Mouse (Mus musculus) MEL (cell line): Measurements from ENCODE around the gene Bmp2k. TPM values are rescaled to one million over a fixed set of nuclear protein-coding genes. Genes with fewer than 3 reads are reported as not detected.
A peak's percentile ranks its signal among the peaks of the same experiment; 100 is the strongest.

Experiments used
- DNase-seq: peaks from one replicate; pipeline ENCODE4 v3.0.0; 2011; ENCODE audit warnings: low read depth, low spot score
- H3K27ac ChIP-seq: 2 replicates; pipeline ENCODE4 v1.5.1; 2012; ENCODE audit warnings: low read depth, mild to moderate bottlenecking, control low read depth, low read length, moderate library complexity; ENCODE audit not compliant: control insufficient read depth
- H3K27me3 ChIP-seq, 2 experiments: fragments of 150-350 bp in 1 of 2; sonication (generic) in 1 of 2; 2 replicates each; pipeline ENCODE4 v1.6.1; 2012; ENCODE audit warnings: low read length in 2 of 2, mild to moderate bottlenecking in 2 of 2, improper control_type of control experiment in 1 of 2, moderate library complexity in 1 of 2; ENCODE audit not compliant: insufficient read depth in 2 of 2, control insufficient read depth in 1 of 2
- H3K36me3 ChIP-seq, 2 experiments: 2 replicates each; pipeline ENCODE4 v1.6.1; 2012 to 2014; ENCODE audit warnings: low read length in 2 of 2, improper control_type of control experiment in 1 of 2, inconsistent platforms in 1 of 2, mild to moderate bottlenecking in 1 of 2; ENCODE audit not compliant: insufficient read depth in 2 of 2, control insufficient read depth in 1 of 2
- H3K4me1 ChIP-seq, 2 experiments: fragments of 150-350 bp in 1 of 2; sonication (generic) in 1 of 2; 2 replicates each; pipeline ENCODE4 v1.6.1; 2012; ENCODE audit warnings: low read length in 2 of 2, improper control_type of control experiment in 1 of 2, mild to moderate bottlenecking in 1 of 2; ENCODE audit not compliant: insufficient read depth in 2 of 2, control insufficient read depth in 1 of 2
- H3K4me3 ChIP-seq, 2 experiments: fragments of 150-350 bp in 1 of 2; sonication (generic) in 1 of 2; 2 replicates each; pipeline ENCODE4 v1.5.1; 2012; ENCODE audit warnings: low read depth in 2 of 2, low read length in 2 of 2, mild to moderate bottlenecking in 2 of 2, moderate library complexity in 2 of 2, control low read depth in 1 of 2, improper control_type of control experiment in 1 of 2; ENCODE audit not compliant: control insufficient read depth in 1 of 2, insufficient read depth in 1 of 2
- H3K79me2 ChIP-seq: 2 replicates; pipeline ENCODE4 v1.6.1; 2012; ENCODE audit warnings: mild to moderate bottlenecking, low read length, moderate library complexity; ENCODE audit not compliant: control insufficient read depth, poor library complexity, insufficient read depth
- H3K9ac ChIP-seq: 2 replicates; pipeline ENCODE4 v1.6.1; 2012; ENCODE audit warnings: low read depth, mild to moderate bottlenecking, control low read depth, low read length, moderate library complexity; ENCODE audit not compliant: control insufficient read depth, poor library complexity, severe bottlenecking
- H3K9me3 ChIP-seq: fragments of 150-350 bp; sonication (generic); replicated peaks from 2 replicates; pipeline ENCODE4 v1.6.1; 2012; ENCODE audit warnings: mild to moderate bottlenecking, low read length, improper control_type of control experiment, moderate library complexity; ENCODE audit not compliant: insufficient read depth
- BHLHE40 ChIP-seq: IDR thresholded peaks from 2 replicates; pipeline ENCODE4 v1.6.1; 2012; ENCODE audit warnings: low read depth, mild to moderate bottlenecking, inconsistent platforms, low read length, improper control_type of control experiment, borderline replicate concordance
- CHD1 ChIP-seq: IDR thresholded peaks from 2 replicates; pipeline ENCODE4 v1.6.1; 2012; ENCODE audit warnings: low read depth, mild to moderate bottlenecking, inconsistent platforms, low read length, improper control_type of control experiment
- CHD2 ChIP-seq: IDR thresholded peaks from 2 replicates; pipeline ENCODE4 v1.6.1; 2011; ENCODE audit warnings: low read length, improper control_type of control experiment
- GABPA ChIP-seq: IDR thresholded peaks from 2 replicates; pipeline ENCODE4 v1.6.1; 2012; ENCODE audit warnings: low read depth, mild to moderate bottlenecking, inconsistent platforms, low read length, improper control_type of control experiment, moderate library complexity
- HCFC1 ChIP-seq: IDR thresholded peaks from 2 replicates; pipeline ENCODE4 v1.6.1; 2012; ENCODE audit warnings: low read depth, mild to moderate bottlenecking, inconsistent platforms, low read length, improper control_type of control experiment, moderate library complexity
- JUND ChIP-seq: IDR thresholded peaks from 2 replicates; pipeline ENCODE4 v1.6.1; 2011; ENCODE audit warnings: low read depth, mild to moderate bottlenecking, improper control_type of control experiment, low read length
- KAT2A ChIP-seq: conservative IDR thresholded peaks from 2 replicates; pipeline ENCODE4 v1.6.1; 2012; ENCODE audit warnings: low read depth, low read length, improper control_type of control experiment, inconsistent platforms
- MAX ChIP-seq: IDR thresholded peaks from 2 replicates; pipeline ENCODE4 v1.6.1; 2011; ENCODE audit warnings: low read length, improper control_type of control experiment
- MAZ ChIP-seq: IDR thresholded peaks from 2 replicates; pipeline ENCODE4 v1.6.1; 2012; ENCODE audit warnings: low read depth, mild to moderate bottlenecking, inconsistent platforms, low read length, improper control_type of control experiment
- POLR2A ChIP-seq, 2 experiments: IDR thresholded peaks; 2 replicates each; pipeline ENCODE4 v1.6.1; 2011 to 2012; ENCODE audit warnings: low read length in 2 of 2, mild to moderate bottlenecking in 2 of 2, control low read depth in 1 of 2, improper control_type of control experiment in 1 of 2, low read depth in 1 of 2, moderate library complexity in 1 of 2; ENCODE audit not compliant: control insufficient read depth in 1 of 2, insufficient read depth in 1 of 2, poor library complexity in 1 of 2
- POLR2AphosphoS5 ChIP-seq: IDR thresholded peaks from 2 replicates; pipeline ENCODE4 v1.6.1; 2012; ENCODE audit warnings: low read depth, borderline replicate concordance, mild to moderate bottlenecking, inconsistent platforms, low read length, moderate library complexity, mixed read lengths
- RCOR1 ChIP-seq: IDR thresholded peaks from 2 replicates; pipeline ENCODE4 v1.6.1; 2012; ENCODE audit warnings: low read depth, mild to moderate bottlenecking, inconsistent platforms, low read length, improper control_type of control experiment
- SIN3A ChIP-seq: IDR thresholded peaks from 2 replicates; pipeline ENCODE4 v1.6.1; 2012; ENCODE audit warnings: low read length, improper control_type of control experiment, inconsistent platforms
- SMC3 ChIP-seq: IDR thresholded peaks from 2 replicates; pipeline ENCODE4 v1.6.1; 2011; ENCODE audit warnings: low read depth, low read length, improper control_type of control experiment
- UBTF ChIP-seq: IDR thresholded peaks from 2 replicates; pipeline ENCODE4 v1.6.1; 2012; ENCODE audit warnings: low read depth, mild to moderate bottlenecking, inconsistent platforms, low read length, improper control_type of control experiment, moderate library complexity, borderline replicate concordance; ENCODE audit not compliant: insufficient read depth
- ZC3H11A ChIP-seq: IDR thresholded peaks from 2 replicates; pipeline ENCODE4 v1.6.1; 2012; ENCODE audit warnings: low read depth, mild to moderate bottlenecking, inconsistent platforms, low read length, improper control_type of control experiment
- ZKSCAN1 ChIP-seq: IDR thresholded peaks from 2 replicates; pipeline ENCODE4 v1.6.1; 2012; ENCODE audit warnings: low read depth, mild to moderate bottlenecking, inconsistent platforms, low read length, improper control_type of control experiment, moderate library complexity
- ZNF384 ChIP-seq: IDR thresholded peaks from 2 replicates; pipeline ENCODE4 v1.6.1; 2012; ENCODE audit warnings: low read depth, mild to moderate bottlenecking, inconsistent platforms, low read length, improper control_type of control experiment
- polyA plus RNA-seq, 2 experiments: library from polyadenylated mRNA; stranded (reverse) in 1 of 2; unstranded in 1 of 2; fragments of >175 nt in 1 of 2; fragments of >200 nt in 1 of 2; gene quantifications; 2 replicates each; pipeline versions ENCODE4 v1.2.1 to v1.2.4; 2012; ENCODE audit warnings: low replicate concordance in 2 of 2, low read depth in 1 of 2; ENCODE audit not compliant: insufficient read length in 2 of 2, insufficient read depth in 1 of 2, missing spikeins in 1 of 2
- total RNA-seq: library from RNA; depleted of rRNA; stranded (reverse); fragments of 300-350 nt; gene quantifications from 2 replicates; pipeline ENCODE4 v1.2.3, GENCODE M21; 2012

The Bmp2k gene
- total and polyA plus RNA-seq, 3 experiments = 10.8 to 16.3 TPM; not detected in 1

DNA sequence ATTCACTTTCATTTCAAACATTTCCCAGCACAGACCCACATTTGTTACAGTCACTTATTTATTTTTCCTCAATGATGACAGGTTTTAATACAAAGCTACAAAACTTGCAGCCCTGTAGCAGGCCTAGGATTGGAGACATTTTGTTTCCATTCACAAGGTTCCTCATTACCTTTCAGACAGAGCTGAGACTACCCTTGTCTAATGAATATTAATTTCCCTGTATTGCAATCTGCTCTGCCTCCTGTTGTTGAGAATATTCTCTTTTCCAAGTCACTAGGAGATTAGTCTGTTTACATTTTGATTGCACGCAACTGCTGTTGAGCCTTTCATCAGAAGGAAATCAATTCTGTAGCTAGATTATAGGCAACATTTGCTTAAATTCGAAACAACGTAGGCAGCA is 22.4 kb upstream of the Bmp2k start:
- Histone ChIP-seq H3K4me1 (peaks cover 2 to 13% of the 10 kb centered on the region in 2 experiments), H3K79me2 (no peaks in the 10 kb centered on the region), H3K27ac (no peak overlapping the region), H3K36me3 (peaks cover 0 to 10% of the 10 kb centered on the region in 2 experiments; a peak in 2 of 4 replicates), H3K9ac (no peak overlapping the region)
- no peak for DNase-seq
- TF ChIP-seq RCOR1 (no peak), GABPA (no peak), ZC3H11A (no peak)
- TF ChIP-seq, all 39 proteins: peak for 0
- Histone ChIP-seq H3K27me3 (no peaks in the 10 kb centered on the region), H3K9me3 (no peaks in the 10 kb centered on the region), H3K4me3 (no peak overlapping the region)

DNA sequence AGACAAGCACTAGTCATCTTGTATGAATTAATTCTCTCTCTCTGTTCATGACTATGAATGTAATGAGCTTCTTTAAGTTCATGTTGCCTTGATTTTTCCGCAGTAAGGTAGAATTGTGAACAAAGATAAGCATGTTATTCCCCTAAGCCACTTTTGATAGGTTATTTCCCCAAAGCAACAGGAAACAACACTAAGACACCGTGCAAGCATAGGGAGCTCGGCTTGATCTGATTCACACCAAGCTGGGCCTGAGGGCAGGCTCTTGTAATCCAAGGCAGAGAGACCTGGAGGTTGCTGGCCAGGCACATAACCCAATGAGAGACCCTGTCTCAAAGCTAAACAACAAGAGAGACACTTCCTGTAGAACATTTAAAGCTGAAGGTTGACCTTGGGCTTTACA is 21.3 kb upstream of the Bmp2k start:
- Histone ChIP-seq H3K27ac (no peak overlapping the region), H3K36me3 (peaks cover 0 to 7% of the 10 kb centered on the region in 2 experiments; a peak in 2 of 4 replicates), H3K27me3 (no peaks in the 10 kb centered on the region), H3K79me2 (no peaks in the 10 kb centered on the region), H3K9me3 (no peaks in the 10 kb centered on the region), H3K4me3 (no peak overlapping the region), H3K9ac (no peak overlapping the region), H3K4me1 (peaks cover 0 to 13% of the 10 kb centered on the region in 2 experiments; a peak in 2 of 4 replicates)
- no peak for DNase-seq
- TF ChIP-seq MAZ (no peak), MAX (no peak), CHD1 (no peak)
- TF ChIP-seq, all 39 proteins: peak for 0

DNA sequence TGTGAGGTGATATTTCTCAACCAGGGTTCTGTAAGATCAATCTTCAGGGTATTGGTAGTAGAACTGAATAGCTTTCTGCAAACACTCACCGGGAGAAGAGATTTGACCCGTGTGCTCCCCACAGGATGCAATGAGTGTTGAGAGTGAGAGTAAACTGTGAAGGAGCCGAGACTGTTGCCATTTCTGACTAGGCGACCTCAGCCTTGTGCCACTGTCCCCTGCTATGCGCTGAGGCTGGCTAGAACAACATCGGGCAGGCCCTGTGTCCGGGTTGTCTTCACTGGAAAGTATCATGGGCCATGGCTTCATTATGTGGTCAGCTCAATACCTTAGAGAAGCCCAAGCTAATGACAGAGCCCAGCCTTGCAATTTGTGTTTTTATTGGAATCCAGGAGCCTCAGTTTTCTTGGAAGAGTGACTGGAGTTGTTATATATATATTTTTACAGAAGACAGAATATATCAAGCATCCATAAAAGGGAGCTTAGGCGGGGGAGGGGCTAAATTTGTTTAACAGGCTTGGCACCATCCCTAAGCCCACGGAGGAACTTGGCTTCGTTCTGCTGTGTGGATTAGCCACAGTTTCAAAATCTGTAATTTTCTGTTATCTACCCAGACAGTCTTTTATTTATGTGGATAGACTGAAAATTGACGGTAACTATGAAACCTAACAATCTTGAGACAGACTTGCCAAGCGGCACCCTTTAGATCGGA is 18.0 kb upstream of the Bmp2k start:
- TF ChIP-seq SIN3A (no peak), CHD1 (no peak), SMC3 (no peak), RCOR1 (no peak), MAX (no peak), ZNF384 (no peak), POLR2A (IDR thresholded peaks at IDR 0.05; ENCODE audit: control insufficient read depth in 1 of 2, insufficient read depth in 1 of 2, low read depth in 1 of 2, low read length in 2 of 2, poor library complexity in 1 of 2) (no peak), KAT2A (no peak), ZKSCAN1 (no peak), HCFC1 (no peak), UBTF (no peak), CHD2 (no peak), POLR2AphosphoS5 (no peak), JUND (no peak), BHLHE40 (no peak)
- TF ChIP-seq, all 39 proteins: peak for 0
- Histone ChIP-seq H3K27ac (peak overlapping the region; percentile 19; the same call in 1 of the 2 replicates), H3K4me3 (peak overlapping the region; percentile 34 to 52), H3K27me3 (no peaks in the 10 kb centered on the region), H3K36me3 (peaks cover 0 to 13% of the 10 kb centered on the region in 2 experiments; a peak in 2 of 4 replicates), H3K9me3 (no peaks in the 10 kb centered on the region), H3K9ac (peak overlapping the region; percentile 25; the same call in 1 of the 2 replicates), H3K79me2 (no peaks in the 10 kb centered on the region), H3K4me1 (peaks cover 0 to 19% of the 10 kb centered on the region in 2 experiments)
- DNase-seq = no peak
